Mouse (Mus musculus) limb, embryonic 15.5 days (tissue): ENCODE results near the gene Lasp1. TPM values are rescaled to one million over a fixed set of nuclear protein-coding genes. Genes with fewer than 3 reads are reported as not detected.

Source experiments
- ATAC-seq: fragments of 200-750 bp; cut with Nextera tagmentation; 2 replicates; pipeline ENCODE4 v1.8.0; 2017; ENCODE audit warnings: low read depth, moderate TSS enrichment; ENCODE audit not compliant: insufficient number of reproducible peaks, low FRiP score, low TSS enrichment
- H3K27ac ChIP-seq: fragments of 300-500 bp; sonication (generic); 2 replicates; pipeline ENCODE4 v1.5.1; 2015; ENCODE audit warnings: moderate library complexity, mild to moderate bottlenecking, inconsistent platforms
- H3K27me3 ChIP-seq: fragments of 300-500 bp; sonication (generic); 2 replicates; pipeline ENCODE4 v1.6.1; 2015; ENCODE audit warnings: inconsistent platforms
- H3K36me3 ChIP-seq: fragments of 300-500 bp; sonication (generic); 2 replicates; pipeline ENCODE4 v1.6.1; 2015; ENCODE audit warnings: inconsistent platforms
- H3K4me1 ChIP-seq: fragments of 300-500 bp; sonication (generic); 2 replicates; pipeline ENCODE4 v1.6.1; 2015; ENCODE audit warnings: inconsistent platforms
- H3K4me2 ChIP-seq: fragments of 300-500 bp; sonication (generic); 2 replicates; pipeline ENCODE4 v1.6.1; 2015; ENCODE audit warnings: mild to moderate bottlenecking, inconsistent platforms
- H3K4me3 ChIP-seq: fragments of 300-500 bp; sonication (generic); 2 replicates; pipeline ENCODE4 v1.5.1; 2015; ENCODE audit warnings: mild to moderate bottlenecking, inconsistent platforms
- H3K9ac ChIP-seq: fragments of 300-500 bp; sonication (generic); 2 replicates; pipeline ENCODE4 v1.6.1; 2015; ENCODE audit warnings: inconsistent platforms
- H3K9me3 ChIP-seq: fragments of 300-500 bp; sonication (generic); 2 replicates; pipeline ENCODE4 v1.6.1; 2016; ENCODE audit warnings: inconsistent platforms
- WGBS: fragments of 180-500 bp; shearing (Covaris S2); methylation state at CpG from one replicate; pipeline ENCODE4 v1.1.7; 2015; 5-methylcytosine and 5-hydroxymethylcytosine counted together
- polyA plus RNA-seq: library from polyadenylated mRNA; unstranded; fragments of >200 nt; fragmentation: Nextera tagmentation; extraction: Ambion mirVana; gene quantifications from 2 replicates; pipeline ENCODE4 v1.2.1, GENCODE M21; 2015

Gene Lasp1
- polyA plus RNA-seq, 1 experiment from 2014 or later, result 131 TPM

- H3K4me2 ChIP-seq, result peak overlapping the region; percentile 48
- no peak overlapping the region for H3K9ac ChIP-seq
- no peak overlapping the region for H3K4me3 ChIP-seq
- H3K27ac ChIP-seq, result 0 out of 2 replicates have a peak overlapping the region, but pooled peaks have one; percentile 78
- H3K9me3 ChIP-seq, result no peaks in the 10 kb centered on the region
- WGBS, result 76% methylated on average over 7 of the region's 7 CpGs
- ATAC-seq, result no peak
- H3K36me3 ChIP-seq, result peaks cover 35% of the 10 kb centered on the region
- peaks cover 86% of the 10 kb centered on the region for H3K4me1 ChIP-seq
- no peaks in the 10 kb centered on the region for H3K27me3 ChIP-seq
These were observed 7.8 kb downstream of the Lasp1 start for GRCm38 (mm10) chr11:97806613-97806964.

GRCm38 (mm10) chr11:97807626-97808025 lies 8.8 kb downstream of the Lasp1 start:
- no peak overlapping the region for H3K9ac ChIP-seq
- H3K4me3 ChIP-seq, result no peak overlapping the region
- H3K36me3 ChIP-seq, result peaks cover 32% of the 10 kb centered on the region
- H3K4me1 ChIP-seq, result peaks cover 86% of the 10 kb centered on the region
- H3K27me3 ChIP-seq, result no peaks in the 10 kb centered on the region
- WGBS, result 28% methylated on average over 6 of the region's 6 CpGs
- no peaks in the 10 kb centered on the region for H3K9me3 ChIP-seq
- H3K27ac ChIP-seq, result peak overlapping the region; percentile 0; the same call in 1 of the 2 replicates
- no peak overlapping the region for H3K4me2 ChIP-seq
- ATAC-seq, result no peak

- WGBS, result 54% methylated on average over 2 of the region's 2 CpGs
- H3K9ac ChIP-seq, result no peak overlapping the region
- H3K9me3 ChIP-seq, result no peaks in the 10 kb centered on the region
- no peak overlapping the region for H3K4me2 ChIP-seq
- peak overlapping the region; percentile 0; the same call in 1 of the 2 replicates for H3K27ac ChIP-seq
- H3K27me3 ChIP-seq, result no peaks in the 10 kb centered on the region
- peaks cover 90% of the 10 kb centered on the region for H3K4me1 ChIP-seq
- H3K4me3 ChIP-seq, result no peak overlapping the region
- no peak for ATAC-seq
- peaks cover 35% of the 10 kb centered on the region for H3K36me3 ChIP-seq
These were observed 9.3 kb downstream of the Lasp1 start for GRCm38 (mm10) chr11:97808093-97808492.

- Histone ChIP-seq H3K9ac (no peak overlapping the region), H3K36me3 (peaks cover 40% of the 10 kb centered on the region), H3K4me2 (no peak overlapping the region), H3K27me3 (no peaks in the 10 kb centered on the region), H3K9me3 (no peaks in the 10 kb centered on the region), H3K27ac (0 out of 2 replicates have a peak overlapping the region, but pooled peaks have one; percentile 18), H3K4me3 (no peak overlapping the region), H3K4me1 (peaks cover 94% of the 10 kb centered on the region)
- no peak for ATAC-seq
- WGBS, result 35% methylated on average over 5 of the region's 5 CpGs
These were observed 9.9 kb downstream of the Lasp1 start for GRCm38 (mm10) chr11:97808621-97809234.

GRCm38 (mm10) chr11:97809235-97810121 lies 10.7 kb downstream of the Lasp1 start:
- H3K4me3 ChIP-seq, result no peak overlapping the region
- H3K4me1 ChIP-seq, result peaks cover 92% of the 10 kb centered on the region
- WGBS, result 59% methylated on average over 7 of the region's 7 CpGs
- ATAC-seq, result no peak
- H3K36me3 ChIP-seq, result peaks cover 46% of the 10 kb centered on the region
- H3K27ac ChIP-seq, result 0 out of 2 replicates have a peak overlapping the region, but pooled peaks have one; percentile 18
- H3K4me2 ChIP-seq, result no peak overlapping the region
- no peaks in the 10 kb centered on the region for H3K27me3 ChIP-seq
- H3K9ac ChIP-seq, result no peak overlapping the region
- no peaks in the 10 kb centered on the region for H3K9me3 ChIP-seq

- Histone ChIP-seq H3K9ac (no peak overlapping the region), H3K4me2 (no peak overlapping the region), H3K27ac (no peak overlapping the region), H3K36me3 (peaks cover 55% of the 10 kb centered on the region), H3K9me3 (no peaks in the 10 kb centered on the region), H3K27me3 (no peaks in the 10 kb centered on the region), H3K4me1 (peaks cover 87% of the 10 kb centered on the region), H3K4me3 (no peak overlapping the region)
- ATAC-seq, result no peak
- WGBS, result 63% methylated on average over 7 of the region's 7 CpGs
These were observed 11.6 kb downstream of the Lasp1 start for GRCm38 (mm10) chr11:97810356-97810755.

- no peak overlapping the region for H3K9ac ChIP-seq
- no peak overlapping the region for H3K27ac ChIP-seq
- peaks cover 87% of the 10 kb centered on the region for H3K4me1 ChIP-seq
- H3K36me3 ChIP-seq, result peaks cover 61% of the 10 kb centered on the region
- WGBS, result 27% methylated on average over 3 of the region's 3 CpGs
- H3K27me3 ChIP-seq, result no peaks in the 10 kb centered on the region
- no peak for ATAC-seq
- H3K9me3 ChIP-seq, result no peaks in the 10 kb centered on the region
- H3K4me3 ChIP-seq, result no peak overlapping the region
- no peak overlapping the region for H3K4me2 ChIP-seq
These were observed 12.2 kb downstream of the Lasp1 start for GRCm38 (mm10) chr11:97810970-97811369.

GRCm38 (mm10) chr11:97811569-97812362 lies 13.0 kb downstream of the Lasp1 start:
- H3K4me2 ChIP-seq, result no peak overlapping the region
- H3K9ac ChIP-seq, result no peak overlapping the region
- H3K27me3 ChIP-seq, result no peaks in the 10 kb centered on the region
- H3K4me3 ChIP-seq, result no peak overlapping the region
- no peak overlapping the region for H3K27ac ChIP-seq
- H3K36me3 ChIP-seq, result peaks cover 68% of the 10 kb centered on the region
- no peak for ATAC-seq
- no peaks in the 10 kb centered on the region for H3K9me3 ChIP-seq
- WGBS, result 53% methylated on average over 12 of the region's 13 CpGs
- peaks cover 84% of the 10 kb centered on the region for H3K4me1 ChIP-seq

GRCm38 (mm10) chr11:97812491-97812921 lies 13.7 kb downstream of the Lasp1 start:
- ATAC-seq, result no peak
- 37% methylated on average over 3 of the region's 3 CpGs for WGBS
- H3K9me3 ChIP-seq, result no peaks in the 10 kb centered on the region
- peaks cover 87% of the 10 kb centered on the region for H3K4me1 ChIP-seq
- H3K9ac ChIP-seq, result no peak overlapping the region
- 0 out of 2 replicates have a peak overlapping the region, but pooled peaks have one; percentile 1 for H3K27ac ChIP-seq
- H3K4me3 ChIP-seq, result no peak overlapping the region
- no peak overlapping the region for H3K4me2 ChIP-seq
- peaks cover 69% of the 10 kb centered on the region for H3K36me3 ChIP-seq
- no peaks in the 10 kb centered on the region for H3K27me3 ChIP-seq

- Histone ChIP-seq H3K9me3 (no peaks in the 10 kb centered on the region), H3K27ac (no peak overlapping the region), H3K4me3 (no peak overlapping the region), H3K27me3 (no peaks in the 10 kb centered on the region), H3K9ac (no peak overlapping the region), H3K4me1 (peaks cover 87% of the 10 kb centered on the region), H3K4me2 (no peak overlapping the region), H3K36me3 (peaks cover 69% of the 10 kb centered on the region)
- 41% methylated on average over 7 of the region's 7 CpGs for WGBS
- no peak for ATAC-seq
These were observed 14.3 kb downstream of the Lasp1 start for GRCm38 (mm10) chr11:97813085-97813484.

GRCm38 (mm10) chr11:97813746-97814515 lies 15.1 kb downstream of the Lasp1 start:
- H3K27ac ChIP-seq, result no peak overlapping the region
- no peak overlapping the region for H3K4me3 ChIP-seq
- H3K4me1 ChIP-seq, result peaks cover 87% of the 10 kb centered on the region
- H3K4me2 ChIP-seq, result no peak overlapping the region
- H3K9me3 ChIP-seq, result no peaks in the 10 kb centered on the region
- WGBS, result 76% methylated on average over 17 of the region's 17 CpGs
- H3K9ac ChIP-seq, result no peak overlapping the region
- no peak for ATAC-seq
- H3K27me3 ChIP-seq, result no peaks in the 10 kb centered on the region
- H3K36me3 ChIP-seq, result peaks cover 68% of the 10 kb centered on the region
